Mouse (Mus musculus) G1E (cell line): Measurements from ENCODE around the gene Gm28047. TPM values are rescaled to one million over a fixed set of nuclear protein-coding genes. Genes with fewer than 3 reads are reported as not detected.

Source experiments
- ATAC-seq: 2 replicates; pipeline ENCODE4 v1.8.0; 2016; ENCODE audit warnings: mild to moderate bottlenecking; ENCODE audit not compliant: insufficient number of reproducible peaks, poor library complexity, low FRiP score, severe bottlenecking; ENCODE audit errors: extremely low read depth
- DNase-seq: peaks from one replicate; pipeline ENCODE4 v3.0.0; 2012; ENCODE audit warnings: low spot score
- H3K27me3 ChIP-seq: 2 replicates; pipeline ENCODE4 v1.6.1; 2012; ENCODE audit warnings: mild to moderate bottlenecking, low read length, inconsistent platforms; ENCODE audit not compliant: insufficient read depth
- H3K36me3 ChIP-seq: replicated peaks from 2 replicates; pipeline ENCODE3; 2012; ENCODE audit warnings: mild to moderate bottlenecking, inconsistent platforms
- H3K4me1 ChIP-seq: 2 replicates; pipeline ENCODE4 v1.6.1; 2012; ENCODE audit warnings: low read depth, low read length, inconsistent platforms, mixed read lengths; ENCODE audit not compliant: insufficient read depth
- H3K4me3 ChIP-seq: 2 replicates; pipeline ENCODE4 v1.5.1; 2012; ENCODE audit warnings: low read depth, mild to moderate bottlenecking, inconsistent platforms, low read length, moderate library complexity, mixed read lengths
- H3K9me3 ChIP-seq: replicated peaks from 2 replicates; pipeline ENCODE4 v1.6.1; 2012; ENCODE audit warnings: inconsistent platforms
- CTCF ChIP-seq: IDR thresholded peaks from 2 replicates; pipeline ENCODE4 v1.5.1; 2012; ENCODE audit warnings: low read depth, low read length, inconsistent platforms, mixed read lengths
- GATA1 ChIP-seq: IDR thresholded peaks from 2 replicates; pipeline ENCODE4 v1.6.1; 2012; ENCODE audit warnings: borderline replicate concordance, low read length, inconsistent platforms, mixed read lengths
- GATA2 ChIP-seq: IDR thresholded peaks from 2 replicates; pipeline ENCODE4 v1.6.1; 2012; ENCODE audit warnings: low read depth, low read length, inconsistent platforms, borderline replicate concordance
- POLR2AphosphoS5 ChIP-seq: IDR thresholded peaks from 2 replicates; pipeline ENCODE4 v1.6.1; 2012; ENCODE audit warnings: low read depth, low read length, inconsistent platforms; ENCODE audit not compliant: insufficient replicate concordance
- TAL1 ChIP-seq: conservative IDR thresholded peaks from 2 replicates; pipeline ENCODE4 v1.6.1; 2012; ENCODE audit warnings: low read depth, low read length, inconsistent platforms, mixed read lengths
- polyA plus RNA-seq: library from polyadenylated mRNA; stranded (reverse); fragments of >175 nt; gene quantifications from 2 replicates; pipeline ENCODE4 v1.2.3, GENCODE M21; 2012
- total RNA-seq, 2 experiments: library from RNA; stranded (forward) in 1 of 2; stranded (reverse) in 1 of 2; fragments of 200-1000 nt in 1 of 2; fragments of >200 nt in 1 of 2; fragmentation: Nextera tagmentation in 1 of 2; gene quantifications; 2 replicates each; pipeline ENCODE4 v1.2.3; 2014 to 2017

Gene Gm28047
- total and polyA plus RNA-seq, 3 experiments = not detected

DNA sequence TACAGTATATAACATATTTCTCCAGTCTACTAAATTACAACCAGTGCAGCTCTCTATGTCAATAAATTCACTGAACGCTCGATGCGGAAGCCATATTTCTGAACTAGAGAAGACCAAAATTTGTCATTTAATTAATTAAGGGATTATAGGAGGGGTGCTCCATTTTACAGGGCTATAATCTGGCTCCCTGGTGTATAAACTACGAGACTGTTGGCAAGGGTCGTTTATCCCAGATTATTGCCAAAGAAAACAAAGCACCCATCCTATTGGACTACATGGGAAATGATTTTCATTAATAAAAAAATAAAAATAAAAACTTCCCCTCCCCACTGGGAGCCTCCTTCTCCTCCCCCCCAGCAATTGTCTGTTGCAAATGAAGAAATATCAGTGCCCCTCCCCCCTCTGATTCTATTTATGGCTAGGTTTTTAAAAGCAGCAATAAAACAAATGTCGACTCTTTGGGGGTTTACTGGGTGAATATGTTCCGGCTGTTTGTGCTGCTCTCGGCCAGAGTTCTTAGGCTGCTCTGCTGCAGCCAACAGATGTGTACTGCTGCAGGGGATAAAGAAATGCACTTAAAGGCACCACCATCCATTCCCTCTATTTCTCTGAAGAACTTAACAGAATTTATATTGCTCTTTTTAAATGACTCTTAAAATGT, 30.7 kb downstream of the Gm28047 start:
- no peaks in the 10 kb centered on the region for H3K9me3 ChIP-seq

DNA sequence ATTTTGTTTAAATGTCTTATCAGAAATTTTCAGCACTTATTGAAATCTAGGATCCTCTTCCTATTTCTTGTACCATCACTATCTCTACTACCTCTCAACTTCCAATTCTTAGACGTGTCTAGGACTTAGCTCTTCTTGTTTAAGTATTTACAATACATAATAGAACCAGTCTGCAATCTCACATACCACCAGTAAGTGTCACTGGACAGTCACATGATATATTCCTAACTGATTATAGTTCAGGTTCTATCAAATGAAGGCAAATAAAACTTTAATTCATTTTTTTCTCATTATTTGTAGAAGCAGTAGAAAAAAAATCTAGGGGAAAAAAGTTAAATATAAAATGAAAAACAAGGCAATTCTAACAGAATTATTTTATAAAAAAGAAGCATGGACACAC, 32.2 kb downstream of the Gm28047 start:
- Histone ChIP-seq H3K36me3 (peaks cover 28% of the 10 kb centered on the region), H3K4me3 (no peak overlapping the region), H3K9me3 (no peaks in the 10 kb centered on the region), H3K27me3 (no peaks in the 10 kb centered on the region), H3K4me1 (no peaks in the 10 kb centered on the region)
- DNase-seq = no peak
- TF ChIP-seq CTCF (no peak), POLR2AphosphoS5 (no peak), GATA1 (no peak)
- no peak for ATAC-seq

More for the DNA sequence above, 30.7 kb downstream of the Gm28047 start:
- ATAC-seq (no peak), DNase-seq (no peak)
- Histone ChIP-seq H3K4me1 (no peaks in the 10 kb centered on the region), H3K36me3 (peaks cover 24% of the 10 kb centered on the region), H3K4me3 (no peak overlapping the region), H3K27me3 (no peaks in the 10 kb centered on the region)
- TF ChIP-seq GATA1 (no peak), POLR2AphosphoS5 (no peak)

DNA sequence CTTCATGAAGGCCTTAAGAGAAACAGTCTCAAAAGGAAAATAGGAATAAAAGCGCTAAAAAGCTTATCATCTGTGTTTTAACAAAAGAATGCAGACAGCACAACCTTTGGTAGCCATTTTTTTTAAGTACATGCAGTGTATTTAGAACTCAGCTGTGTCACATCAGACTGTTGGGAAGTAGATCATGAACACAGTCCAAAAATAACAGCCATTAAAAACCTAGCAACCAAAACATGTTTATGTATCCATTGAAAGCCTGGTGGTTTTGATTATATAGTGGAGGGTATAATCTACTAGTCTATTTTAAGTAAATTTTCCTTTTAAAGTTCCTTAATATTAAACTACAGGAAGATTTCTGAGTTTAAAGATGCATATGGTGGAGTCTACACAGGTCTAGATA, 34.3 kb downstream of the Gm28047 start:
- no peaks in the 10 kb centered on the region for H3K27me3 ChIP-seq
- H3K36me3 ChIP-seq = peaks cover 28% of the 10 kb centered on the region
- H3K4me1 ChIP-seq = no peaks in the 10 kb centered on the region
- no peak for DNase-seq
- no peaks in the 10 kb centered on the region for H3K9me3 ChIP-seq
- no peak overlapping the region for H3K4me3 ChIP-seq
- no peak for TF ChIP-seq TAL1
- no peak for TF ChIP-seq GATA2
- no peak for TF ChIP-seq GATA1
- TF ChIP-seq POLR2AphosphoS5 = no peak
- no peak for TF ChIP-seq CTCF
- no peak for ATAC-seq

GRCm38 (mm10) chr15:102589826-102590225, 35.0 kb downstream of the Gm28047 start:
- no peaks in the 10 kb centered on the region for H3K9me3 ChIP-seq
- no peak for ATAC-seq
- H3K4me3 ChIP-seq = no peak overlapping the region
- TF ChIP-seq GATA2 (no peak), POLR2AphosphoS5 (no peak), CTCF (no peak)
- H3K27me3 ChIP-seq = no peaks in the 10 kb centered on the region
- peaks cover 30% of the 10 kb centered on the region for H3K36me3 ChIP-seq
- no peak for DNase-seq
- no peaks in the 10 kb centered on the region for H3K4me1 ChIP-seq

- DNase-seq (no peak), ATAC-seq (no peak)
- no peaks in the 10 kb centered on the region for H3K27me3 ChIP-seq
- peaks cover 27% of the 10 kb centered on the region for H3K36me3 ChIP-seq
- H3K4me3 ChIP-seq = no peak overlapping the region
- H3K4me1 ChIP-seq = no peaks in the 10 kb centered on the region
- no peaks in the 10 kb centered on the region for H3K9me3 ChIP-seq
- TF ChIP-seq TAL1 (no peak), GATA2 (no peak), CTCF (no peak), GATA1 (no peak), POLR2AphosphoS5 (no peak)
Measured at GRCm38 (mm10) chr15:102585501-102585900, 39.4 kb downstream of the Gm28047 start.

DNA sequence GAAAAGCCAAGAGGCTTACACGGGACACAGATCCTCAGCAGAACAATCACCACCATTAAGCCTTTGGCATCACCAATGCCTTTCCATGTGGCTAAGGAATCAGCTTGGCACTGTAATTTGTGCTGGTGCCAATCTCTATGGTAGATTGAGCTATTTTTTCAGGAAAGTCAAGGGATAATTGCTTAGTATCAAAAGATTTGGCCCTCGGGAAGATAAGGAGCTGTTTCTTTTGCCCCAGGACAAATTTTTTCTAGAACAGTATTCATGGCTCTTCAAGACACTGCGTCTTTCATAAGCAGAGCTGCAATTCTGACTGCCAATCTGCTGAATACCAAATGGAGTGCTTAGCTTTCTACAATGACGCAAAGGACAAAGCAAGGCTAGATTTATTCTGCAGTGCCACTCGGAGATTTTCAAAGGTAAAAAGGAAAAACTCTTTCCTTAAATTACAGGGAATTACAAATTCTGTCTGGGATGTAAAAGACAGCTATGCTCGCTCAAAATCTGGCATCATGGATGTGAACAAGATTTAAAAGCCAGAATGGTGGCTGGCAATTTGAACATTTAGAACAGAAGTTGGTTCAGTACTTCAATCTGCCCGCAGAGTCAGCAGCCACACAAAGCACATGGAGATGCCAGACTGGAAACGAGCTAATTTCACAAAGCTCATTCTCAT, 41.0 kb downstream of the Gm28047 start:
- DNase-seq = no peak
- no peak for ATAC-seq
- no peaks in the 10 kb centered on the region for H3K4me1 ChIP-seq
- TF ChIP-seq GATA2 (no peak), POLR2AphosphoS5 (no peak), GATA1 (no peak), CTCF (no peak), TAL1 (no peak)
- H3K36me3 ChIP-seq = peaks cover 28% of the 10 kb centered on the region
- H3K27me3 ChIP-seq = no peaks in the 10 kb centered on the region
- H3K4me3 ChIP-seq = no peak overlapping the region
- H3K9me3 ChIP-seq = no peaks in the 10 kb centered on the region
